Mouse (Mus musculus): ENCODE measurements at regions not wholly inside any gene's neighbourhood (a gene's known extent, or its start where the extent isn't known, plus 50 kb on each side); places are given as distances from the start of the nearest gene placed in this dataset.

GRCm38 (mm10) chr9:14160207-14160606 lies 114.7 kb upstream of the Sesn3 start:
- no peaks in the 10 kb centered on the region for H3K27me3 ChIP-seq
- H3K9ac ChIP-seq, result no peak overlapping the region
- 0 out of 2 replicates have a peak, but pooled peaks cover 3% of the 10 kb centered on the region for H3K9me3 ChIP-seq
- H3K27ac ChIP-seq (replicated peaks), result no peak overlapping the region
- no peaks in the 10 kb centered on the region for H3K36me3 ChIP-seq
- ATAC-seq (ENCODE audit: low FRiP score, low read depth), result no peak
- no peaks in the 10 kb centered on the region for H3K4me1 ChIP-seq (replicated peaks)
- WGBS, result 95% methylated on average over 1 of the region's 1 CpGs
- no peak overlapping the region for H3K4me2 ChIP-seq
- H3K4me3 ChIP-seq, result no peak overlapping the region

GRCm38 (mm10) chr9:14171589-14172240 lies 103.2 kb upstream of the Sesn3 start:
- Histone ChIP-seq H3K4me3 (no peak overlapping the region), H3K27ac (replicated peaks) (no peak overlapping the region), H3K9me3 (no peaks in the 10 kb centered on the region), H3K36me3 (no peaks in the 10 kb centered on the region), H3K9ac (no peak overlapping the region), H3K4me1 (replicated peaks) (peaks cover 40% of the 10 kb centered on the region), H3K27me3 (no peaks in the 10 kb centered on the region), H3K4me2 (no peak overlapping the region)
- 74% methylated on average over 2 of the region's 2 CpGs for WGBS
- ATAC-seq (ENCODE audit: low FRiP score, low read depth), result no peak

DNA sequence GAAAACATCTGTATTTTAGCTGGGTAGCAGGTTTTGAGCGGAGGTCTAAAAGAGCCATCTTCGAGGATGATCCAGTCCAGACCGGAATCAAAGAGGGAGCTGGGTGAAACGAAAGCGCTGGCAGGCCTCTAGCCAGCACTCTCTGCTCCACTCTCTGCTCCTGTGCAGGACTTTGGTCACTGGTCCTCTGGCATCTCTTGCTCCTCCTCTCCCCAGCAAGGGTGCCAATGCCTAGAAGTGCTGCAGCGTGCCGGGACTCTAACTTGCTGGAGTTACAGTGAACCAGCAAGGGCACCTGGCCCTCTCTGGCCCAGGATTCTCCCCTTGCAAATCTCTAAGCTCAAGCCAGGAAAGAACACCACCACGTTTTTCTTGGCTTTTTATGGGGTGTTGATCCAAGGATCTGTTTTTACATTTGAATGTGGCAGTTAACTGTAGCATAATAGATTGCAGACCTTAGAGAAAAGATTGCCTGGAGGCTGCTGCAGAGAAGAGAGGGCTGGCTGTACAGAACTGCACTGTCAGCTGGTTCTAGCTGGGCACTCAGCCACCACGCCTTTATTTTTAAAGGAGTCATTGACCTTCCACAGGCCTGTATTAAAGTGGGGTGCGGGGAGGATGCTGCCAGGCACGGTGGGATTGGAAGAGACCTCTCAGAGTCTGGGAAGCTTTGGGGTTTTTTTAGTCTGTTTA lies 101.1 kb upstream of the Sesn3 start:
- H3K4me2 ChIP-seq, result peak overlapping the region; percentile 21
- H3K9me3 ChIP-seq, result no peaks in the 10 kb centered on the region
- H3K9ac ChIP-seq, result no peak overlapping the region
- H3K27me3 ChIP-seq, result no peaks in the 10 kb centered on the region
- peaks cover 40% of the 10 kb centered on the region for H3K4me1 ChIP-seq (replicated peaks)
- H3K36me3 ChIP-seq, result no peaks in the 10 kb centered on the region
- WGBS, result 16% methylated on average over 11 of the region's 11 CpGs
- peak overlapping the region; percentile 74 for H3K27ac ChIP-seq (replicated peaks)
- peak; percentile 94 for ATAC-seq (ENCODE audit: low FRiP score, low read depth)
- no peak overlapping the region for H3K4me3 ChIP-seq

DNA sequence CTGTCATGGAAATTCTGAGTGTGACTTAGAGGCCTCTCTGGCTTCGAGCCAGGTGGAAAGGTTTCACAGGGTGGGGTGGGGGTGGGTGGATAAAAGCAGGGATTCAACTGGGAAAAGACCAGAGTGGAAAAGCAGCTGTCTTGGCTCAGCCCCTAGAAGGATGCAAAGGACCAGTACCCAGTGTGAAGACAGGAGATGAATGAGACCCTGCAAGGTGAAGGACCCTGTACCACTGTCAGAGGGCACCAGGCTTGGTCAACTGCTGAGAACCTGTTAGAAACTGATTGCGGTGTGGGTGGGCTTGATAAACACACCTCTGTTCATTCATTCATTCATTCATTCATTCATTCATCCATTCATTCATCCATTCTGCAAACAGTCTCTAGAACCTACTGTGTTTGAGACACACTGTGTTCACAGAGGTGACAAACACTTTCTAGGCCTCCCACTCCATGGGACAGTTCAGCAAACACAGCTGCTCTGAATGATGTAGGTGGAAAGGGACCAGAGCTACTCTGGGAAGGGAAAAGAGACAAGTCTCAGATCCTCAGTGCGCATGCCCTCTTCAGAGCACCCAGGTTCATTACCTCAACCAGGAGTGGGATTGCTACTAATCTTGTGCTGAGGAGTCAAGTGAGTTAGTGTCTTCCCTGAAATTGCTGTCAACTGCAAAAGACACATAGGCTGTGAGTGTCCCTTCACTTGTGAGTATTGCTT lies 100.4 kb upstream of the Sesn3 start:
- no peaks in the 10 kb centered on the region for H3K36me3 ChIP-seq
- H3K4me1 ChIP-seq (replicated peaks), result peaks cover 40% of the 10 kb centered on the region
- no peak overlapping the region for H3K4me3 ChIP-seq
- H3K9me3 ChIP-seq, result no peaks in the 10 kb centered on the region
- peak overlapping the region; percentile 74 for H3K27ac ChIP-seq (replicated peaks)
- 0 out of 2 replicates have a peak overlapping the region, but pooled peaks have one; percentile 14 for H3K4me2 ChIP-seq
- ATAC-seq (ENCODE audit: low FRiP score, low read depth), result peak; percentile 75
- no peak overlapping the region for H3K9ac ChIP-seq
- WGBS, result 61% methylated on average over 3 of the region's 3 CpGs
- H3K27me3 ChIP-seq, result no peaks in the 10 kb centered on the region

DNA sequence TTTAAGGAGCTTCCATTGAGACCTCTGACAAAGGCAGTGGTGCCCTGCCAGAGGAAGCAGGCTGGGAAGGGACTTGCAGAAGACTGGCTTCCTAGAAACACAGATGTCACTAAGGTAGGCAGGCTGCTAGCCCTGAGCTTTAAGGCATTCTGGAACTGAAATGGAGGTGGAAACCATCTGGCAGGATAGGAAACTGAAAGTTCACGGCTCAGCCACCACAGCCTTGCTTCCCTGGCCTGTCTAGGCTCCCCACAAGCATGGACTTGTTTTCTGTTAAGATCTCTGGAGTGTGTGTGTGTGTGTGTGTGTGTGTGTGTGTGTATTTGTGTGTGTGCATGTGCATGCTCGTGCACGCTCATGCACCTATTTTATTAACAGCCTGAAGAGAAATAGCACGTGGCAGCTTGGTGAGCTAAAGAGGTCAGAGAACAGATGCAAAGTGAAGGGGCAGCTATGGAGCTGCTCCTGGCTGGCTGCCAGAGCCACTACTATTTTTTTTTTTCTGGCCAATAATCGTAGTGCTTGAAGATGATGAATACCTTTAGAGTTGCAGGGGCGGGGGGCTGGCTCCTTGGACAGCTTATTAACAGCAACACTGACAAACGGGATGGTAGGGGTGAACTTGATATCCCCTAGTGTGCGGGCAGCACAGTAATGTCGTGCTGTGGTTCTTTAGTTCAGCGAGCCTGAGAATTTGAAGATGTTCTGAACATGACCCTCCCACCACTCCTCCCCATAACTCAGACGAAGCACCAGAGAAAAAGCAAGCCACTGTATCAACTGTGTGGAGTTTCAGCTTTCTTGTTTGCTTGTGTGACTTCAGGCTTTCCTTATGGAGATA lies 99.6 kb upstream of the Sesn3 start:
- H3K27ac ChIP-seq (replicated peaks), result peak overlapping the region; percentile 74
- no peak overlapping the region for H3K9ac ChIP-seq
- H3K4me3 ChIP-seq, result no peak overlapping the region
- H3K9me3 ChIP-seq, result no peaks in the 10 kb centered on the region
- 12% methylated on average over 11 of the region's 11 CpGs for WGBS
- H3K27me3 ChIP-seq, result no peaks in the 10 kb centered on the region
- no peak for ATAC-seq (ENCODE audit: low FRiP score, low read depth)
- no peaks in the 10 kb centered on the region for H3K36me3 ChIP-seq
- H3K4me2 ChIP-seq, result peak overlapping the region; percentile 14
- peaks cover 40% of the 10 kb centered on the region for H3K4me1 ChIP-seq (replicated peaks)

- no peak overlapping the region for H3K4me2 ChIP-seq
- no peak overlapping the region for H3K9ac ChIP-seq
- H3K36me3 ChIP-seq, result no peaks in the 10 kb centered on the region
- H3K9me3 ChIP-seq, result no peaks in the 10 kb centered on the region
- no peak for ATAC-seq (ENCODE audit: low FRiP score, low read depth)
- H3K27me3 ChIP-seq, result no peaks in the 10 kb centered on the region
- WGBS, result 77% methylated on average over 1 of the region's 1 CpGs
- H3K4me3 ChIP-seq, result no peak overlapping the region
- H3K27ac ChIP-seq (replicated peaks), result no peak overlapping the region
- H3K4me1 ChIP-seq (replicated peaks), result peaks cover 18% of the 10 kb centered on the region
Measured at GRCm38 (mm10) chr9:14179777-14180176, 95.1 kb upstream of the Sesn3 start.

DNA sequence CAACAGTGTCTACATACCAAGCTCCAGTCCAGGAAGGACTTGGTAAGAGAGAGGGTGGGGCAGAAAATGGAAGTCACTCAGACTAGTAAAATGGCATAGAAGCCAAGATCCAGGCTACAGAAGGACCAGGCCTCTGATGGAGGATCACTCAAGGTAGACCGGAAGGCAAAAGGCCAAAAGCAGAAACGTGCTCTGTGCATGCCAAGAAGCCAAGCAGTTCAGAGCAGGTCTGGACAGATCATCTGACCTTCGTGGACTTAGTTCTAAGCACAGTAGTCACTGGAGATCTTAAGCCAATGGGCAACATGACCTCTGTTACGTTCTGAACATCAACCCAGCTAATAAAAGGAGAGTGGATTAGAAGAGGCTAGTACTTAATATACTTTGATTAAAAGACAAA lies 90.6 kb upstream of the Sesn3 start:
- Histone ChIP-seq H3K27me3 (no peaks in the 10 kb centered on the region), H3K4me2 (no peak overlapping the region), H3K4me3 (no peak overlapping the region), H3K4me1 (replicated peaks) (no peaks in the 10 kb centered on the region; the same call in 1 of the 2 replicates), H3K9me3 (no peaks in the 10 kb centered on the region), H3K9ac (no peak overlapping the region), H3K36me3 (no peaks in the 10 kb centered on the region), H3K27ac (replicated peaks) (no peak overlapping the region)
- whole genome bisulfite sequencing, result 91% methylated on average over 4 of the region's 4 CpGs
- no peak for ATAC-seq (ENCODE audit: low FRiP score, low read depth)

- Histone ChIP-seq H3K4me1 (replicated peaks) (no peaks in the 10 kb centered on the region), H3K9me3 (no peaks in the 10 kb centered on the region), H3K4me2 (no peak overlapping the region), H3K36me3 (no peaks in the 10 kb centered on the region), H3K27ac (replicated peaks) (no peak overlapping the region), H3K27me3 (no peaks in the 10 kb centered on the region), H3K9ac (no peak overlapping the region), H3K4me3 (no peak overlapping the region)
- 53% methylated on average over 2 of the region's 2 CpGs for WGBS
- ATAC-seq (ENCODE audit: low FRiP score, low read depth), result no peak
Measured at GRCm38 (mm10) chr9:14185681-14186080, 89.2 kb upstream of the Sesn3 start.

- H3K9me3 ChIP-seq, result no peaks in the 10 kb centered on the region
- no peak overlapping the region for H3K4me3 ChIP-seq
- H3K27ac ChIP-seq (replicated peaks), result no peak overlapping the region
- no peaks in the 10 kb centered on the region for H3K27me3 ChIP-seq
- no peak overlapping the region for H3K9ac ChIP-seq
- H3K4me2 ChIP-seq, result no peak overlapping the region
- no peak for ATAC-seq (ENCODE audit: low FRiP score, low read depth)
- H3K36me3 ChIP-seq, result no peaks in the 10 kb centered on the region
- 97% methylated on average over 1 of the region's 1 CpGs for WGBS
- H3K4me1 ChIP-seq (replicated peaks), result no peaks in the 10 kb centered on the region
Measured at GRCm38 (mm10) chr9:14187753-14188152, 87.1 kb upstream of the Sesn3 start.

DNA sequence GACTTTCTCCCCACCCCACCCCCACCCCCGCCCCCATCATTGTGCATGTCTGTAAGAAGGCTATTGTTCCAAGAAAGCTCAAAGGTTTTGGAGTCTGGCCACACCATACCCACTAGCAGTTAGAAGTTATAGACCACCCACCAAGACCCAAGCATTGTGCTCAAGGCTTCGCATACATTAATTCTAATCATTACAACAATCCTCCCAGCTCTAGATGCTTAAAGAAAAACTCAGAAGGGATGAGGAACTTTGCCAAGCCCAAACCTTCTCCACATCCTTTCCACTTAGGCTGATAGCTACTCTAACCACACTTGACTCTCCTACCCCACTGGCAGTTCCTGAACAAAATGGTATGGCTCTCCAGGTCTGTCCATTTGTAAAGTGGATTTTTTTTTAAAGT lies 86.4 kb upstream of the Sesn3 start:
- H3K4me3 ChIP-seq, result no peak overlapping the region
- no peaks in the 10 kb centered on the region for H3K27me3 ChIP-seq
- 51% methylated on average over 2 of the region's 2 CpGs for WGBS
- no peak overlapping the region for H3K27ac ChIP-seq (replicated peaks)
- no peak overlapping the region for H3K9ac ChIP-seq
- no peaks in the 10 kb centered on the region for H3K4me1 ChIP-seq (replicated peaks)
- no peak overlapping the region for H3K4me2 ChIP-seq
- no peak for ATAC-seq (ENCODE audit: low FRiP score, low read depth)
- no peaks in the 10 kb centered on the region for H3K36me3 ChIP-seq
- no peaks in the 10 kb centered on the region for H3K9me3 ChIP-seq

GRCm38 (mm10) chr9:14190660-14191059 lies 84.2 kb upstream of the Sesn3 start:
- H3K36me3 ChIP-seq, result no peaks in the 10 kb centered on the region
- no peaks in the 10 kb centered on the region for H3K9me3 ChIP-seq
- H3K27me3 ChIP-seq, result no peaks in the 10 kb centered on the region
- ATAC-seq (ENCODE audit: low FRiP score, low read depth), result no peak
- H3K9ac ChIP-seq, result no peak overlapping the region
- 78% methylated on average over 9 of the region's 9 CpGs for WGBS
- no peak overlapping the region for H3K4me3 ChIP-seq
- no peak overlapping the region for H3K4me2 ChIP-seq
- H3K27ac ChIP-seq (replicated peaks), result no peak overlapping the region
- no peaks in the 10 kb centered on the region for H3K4me1 ChIP-seq (replicated peaks)

- WGBS, result 94% methylated on average over 5 of the region's 5 CpGs
- ATAC-seq (ENCODE audit: low FRiP score, low read depth), result no peak
Measured at GRCm38 (mm10) chr9:14194748-14195147, 80.1 kb upstream of the Sesn3 start.

More at GRCm38 (mm10) chr9:14194748-14195147, 80.1 kb upstream of the Sesn3 start:
- H3K4me3 ChIP-seq, result no peak overlapping the region
- no peak overlapping the region for H3K9ac ChIP-seq
- H3K4me2 ChIP-seq, result no peak overlapping the region
- H3K9me3 ChIP-seq, result no peaks in the 10 kb centered on the region
- H3K27me3 ChIP-seq, result no peaks in the 10 kb centered on the region
- H3K27ac ChIP-seq (replicated peaks), result no peak overlapping the region
- H3K36me3 ChIP-seq, result no peaks in the 10 kb centered on the region
- H3K4me1 ChIP-seq (replicated peaks), result no peaks in the 10 kb centered on the region
